Mouse (Mus musculus): ENCODE measurements at regions not wholly inside any gene's neighbourhood (a gene's known extent, or its start where the extent isn't known, plus 50 kb on each side); places are given as distances from the start of the nearest gene placed in this dataset.

- no peak for TF ChIP-seq GATA1 (IDR thresholded peaks at IDR 0.05; ENCODE audit: borderline replicate concordance, low read length)
- TF ChIP-seq FLI1 (IDR thresholded peaks at IDR 0.05; ENCODE audit: low read length) = no peak
Observed at GRCm38 (mm10) chr14:86211654-86212053, 929.4 kb downstream of the Diaph3 start.
